Mouse (Mus musculus): ENCODE results near the gene Supt16. TPM values are rescaled to one million over a fixed set of nuclear protein-coding genes. Genes with fewer than 3 reads are reported as not detected.

Supt16 gene
- polyA plus RNA-seq (2012; rRNA removed): 5.8 and 10.8 TPM in 2 replicates

GRCm38 (mm10) chr14:52197156-52197878 lies at the start of gene Supt16:
Gene Supt16 (minus strand): TSS chr14:52197416.
- TF ChIP-seq POLR2A (IDR thresholded peaks at IDR 0.05; ENCODE audit: borderline replicate concordance, extremely low read depth, low read depth, low read length) (peak; percentile 74; the same call in 1 of the 2 replicates), CTCF (IDR thresholded peaks at IDR 0.05; ENCODE audit: insufficient read depth, low read length) (no peak)
- H3K4me3 ChIP-seq (replicated peaks; ENCODE audit: extremely low read depth, low read depth, low read length): peak within 1 kb of the TSS; percentile 98
- peak; percentile 85 for DNase-seq
- no peaks in the 10 kb centered on the region; the same call in none of the 2 replicates for H3K4me1 ChIP-seq (ENCODE audit: control insufficient read depth, insufficient read depth, low read length)
- under 1% methylated on average over 59 of the region's 59 CpGs for WGBS

- Histone ChIP-seq H3K4me1 (ENCODE audit: control insufficient read depth, insufficient read depth, low read length) (peaks cover 7% of the 10 kb centered on the region), H3K4me3 (replicated peaks; ENCODE audit: extremely low read depth, low read depth, low read length) (no peak overlapping the region)
- DNase-seq: no peak
- no peak for TF ChIP-seq POLR2A (IDR thresholded peaks at IDR 0.05; ENCODE audit: borderline replicate concordance, extremely low read depth, low read depth, low read length)
- no peak for TF ChIP-seq CTCF (IDR thresholded peaks at IDR 0.05; ENCODE audit: insufficient read depth, low read length)
- WGBS: 66% methylated on average over 4 of the region's 4 CpGs
Measured at GRCm38 (mm10) chr14:52246129-52246528, 48.9 kb upstream of the Supt16 start.

GRCm38 (mm10) chr14:52244690-52245042 lies 47.5 kb upstream of the Supt16 start:
- no peak for TF ChIP-seq POLR2A (IDR thresholded peaks at IDR 0.05; ENCODE audit: borderline replicate concordance, extremely low read depth, low read depth, low read length)
- no peak for TF ChIP-seq CTCF (IDR thresholded peaks at IDR 0.05; ENCODE audit: insufficient read depth, low read length)
- no peak for DNase-seq
- WGBS: 9% methylated on average over 7 of the region's 7 CpGs
- H3K4me3 ChIP-seq (replicated peaks; ENCODE audit: extremely low read depth, low read depth, low read length): peak overlapping the region; percentile 64
- H3K4me1 ChIP-seq (ENCODE audit: control insufficient read depth, insufficient read depth, low read length): peaks cover 7% of the 10 kb centered on the region

GRCm38 (mm10) chr14:52244041-52244689 lies 46.9 kb upstream of the Supt16 start:
- TF ChIP-seq CTCF (IDR thresholded peaks at IDR 0.05; ENCODE audit: insufficient read depth, low read length): no peak
- TF ChIP-seq POLR2A (IDR thresholded peaks at IDR 0.05; ENCODE audit: borderline replicate concordance, extremely low read depth, low read depth, low read length): peak; percentile 44; the same call in 1 of the 2 replicates
- peaks cover 7% of the 10 kb centered on the region for H3K4me1 ChIP-seq (ENCODE audit: control insufficient read depth, insufficient read depth, low read length)
- peak; percentile 99 for DNase-seq
- H3K4me3 ChIP-seq (replicated peaks; ENCODE audit: extremely low read depth, low read depth, low read length): peak overlapping the region; percentile 84
- under 1% methylated on average over 32 of the region's 32 CpGs for WGBS

GRCm38 (mm10) chr14:52236216-52236615 lies 39.0 kb upstream of the Supt16 start:
- Histone ChIP-seq H3K4me1 (ENCODE audit: control insufficient read depth, insufficient read depth, low read length) (no peaks in the 10 kb centered on the region), H3K4me3 (replicated peaks; ENCODE audit: extremely low read depth, low read depth, low read length) (no peak overlapping the region)
- DNase-seq: no peak
- 92% methylated on average over 1 of the region's 1 CpGs for WGBS
- no peak for TF ChIP-seq CTCF (IDR thresholded peaks at IDR 0.05; ENCODE audit: insufficient read depth, low read length)
- TF ChIP-seq POLR2A (IDR thresholded peaks at IDR 0.05; ENCODE audit: borderline replicate concordance, extremely low read depth, low read depth, low read length): no peak

- no peak for TF ChIP-seq CTCF (IDR thresholded peaks at IDR 0.05; ENCODE audit: insufficient read depth, low read length)
- no peak for TF ChIP-seq POLR2A (IDR thresholded peaks at IDR 0.05; ENCODE audit: borderline replicate concordance, extremely low read depth, low read depth, low read length)
- H3K4me3 ChIP-seq (replicated peaks; ENCODE audit: extremely low read depth, low read depth, low read length): no peak overlapping the region
- no peaks in the 10 kb centered on the region for H3K4me1 ChIP-seq (ENCODE audit: control insufficient read depth, insufficient read depth, low read length)
- WGBS: 94% methylated on average over 7 of the region's 7 CpGs
- no peak for DNase-seq
Measured at GRCm38 (mm10) chr14:52235165-52235564, 37.9 kb upstream of the Supt16 start.

GRCm38 (mm10) chr14:52232249-52232648 lies 35.0 kb upstream of the Supt16 start:
- no peak for DNase-seq
- H3K4me3 ChIP-seq (replicated peaks; ENCODE audit: extremely low read depth, low read depth, low read length): no peak overlapping the region
- no peaks in the 10 kb centered on the region for H3K4me1 ChIP-seq (ENCODE audit: control insufficient read depth, insufficient read depth, low read length)
- no peak for TF ChIP-seq CTCF (IDR thresholded peaks at IDR 0.05; ENCODE audit: insufficient read depth, low read length)
- no peak for TF ChIP-seq POLR2A (IDR thresholded peaks at IDR 0.05; ENCODE audit: borderline replicate concordance, extremely low read depth, low read depth, low read length)
- WGBS: 81% methylated on average over 6 of the region's 6 CpGs

- H3K4me1 ChIP-seq (ENCODE audit: control insufficient read depth, insufficient read depth, low read length): no peaks in the 10 kb centered on the region
- 87% methylated on average over 2 of the region's 2 CpGs for WGBS
- TF ChIP-seq CTCF (IDR thresholded peaks at IDR 0.05; ENCODE audit: insufficient read depth, low read length) (no peak), POLR2A (IDR thresholded peaks at IDR 0.05; ENCODE audit: borderline replicate concordance, extremely low read depth, low read depth, low read length) (no peak)
- no peak overlapping the region for H3K4me3 ChIP-seq (replicated peaks; ENCODE audit: extremely low read depth, low read depth, low read length)
- no peak for DNase-seq
Measured at GRCm38 (mm10) chr14:52225972-52226371, 28.8 kb upstream of the Supt16 start.

- Histone ChIP-seq H3K4me3 (replicated peaks; ENCODE audit: extremely low read depth, low read depth, low read length) (no peak overlapping the region), H3K4me1 (ENCODE audit: control insufficient read depth, insufficient read depth, low read length) (no peaks in the 10 kb centered on the region)
- no peak for DNase-seq
- no peak for TF ChIP-seq POLR2A (IDR thresholded peaks at IDR 0.05; ENCODE audit: borderline replicate concordance, extremely low read depth, low read depth, low read length)
- WGBS: 90% methylated on average over 5 of the region's 5 CpGs
Measured at GRCm38 (mm10) chr14:52217261-52217660, 20.0 kb upstream of the Supt16 start.

GRCm38 (mm10) chr14:52199412-52199811 lies 2.2 kb upstream of the Supt16 start:
- 95% methylated on average over 4 of the region's 4 CpGs for WGBS
- TF ChIP-seq CTCF (IDR thresholded peaks at IDR 0.05; ENCODE audit: insufficient read depth, low read length) (no peak), POLR2A (IDR thresholded peaks at IDR 0.05; ENCODE audit: borderline replicate concordance, extremely low read depth, low read depth, low read length) (no peak)
- no peak for DNase-seq
- Histone ChIP-seq H3K4me3 (replicated peaks; ENCODE audit: extremely low read depth, low read depth, low read length) (no peak overlapping the region), H3K4me1 (ENCODE audit: control insufficient read depth, insufficient read depth, low read length) (no peaks in the 10 kb centered on the region; the same call in none of the 2 replicates)
